Mouse (Mus musculus): ENCODE data around the gene 1700016K19Rik.

DNA sequence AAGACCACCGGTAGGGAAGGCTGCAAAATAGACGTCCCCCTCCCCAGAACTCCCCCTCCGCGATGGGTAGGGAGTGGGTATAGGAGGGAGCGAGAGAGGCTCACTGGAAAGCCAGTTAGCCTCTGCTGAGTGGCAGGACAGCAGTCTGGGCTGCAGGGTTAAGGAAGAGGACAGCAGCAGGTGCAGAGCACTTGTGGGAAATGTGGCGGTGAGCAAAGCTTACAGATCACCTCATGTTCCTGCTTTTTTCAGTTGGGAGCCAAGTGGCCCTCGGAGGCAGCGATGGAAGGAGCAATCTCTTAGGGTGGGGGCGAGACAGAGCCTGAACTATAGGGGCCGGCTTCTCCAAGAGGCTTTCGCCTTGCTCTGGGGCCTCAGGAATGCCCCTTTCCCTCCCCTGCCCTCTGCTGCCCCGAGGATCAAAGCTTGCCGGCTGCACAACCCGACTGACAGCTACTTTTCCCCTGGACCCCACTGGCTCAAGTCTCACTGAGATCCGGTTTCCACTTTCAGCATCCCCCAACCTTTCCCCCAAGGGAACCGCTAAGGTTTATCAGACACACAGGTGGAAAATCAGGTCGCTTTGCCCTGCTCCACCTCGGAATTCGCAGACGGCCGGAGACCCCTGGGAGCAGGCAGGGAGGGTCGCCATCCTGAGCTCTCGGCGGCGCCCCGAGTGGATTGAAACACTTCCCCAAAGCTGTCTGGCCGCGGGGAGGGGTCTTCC is 33.9 kb upstream of the 1700016K19Rik start:
- no peak for TF ChIP-seq CTCF (IDR thresholded peaks at IDR 0.05)
- TF ChIP-seq EP300 (IDR thresholded peaks at IDR 0.05; ENCODE audit: insufficient read depth, low read depth, low read length), result no peak
- no peak for TF ChIP-seq POLR2A (IDR thresholded peaks at IDR 0.05; ENCODE audit: insufficient read depth, low read depth, low read length)

All from heart, adult 2 months (tissue).